Mouse (Mus musculus) bone marrow macrophage, adult 2 months (primary cell): ENCODE results near the gene Grm4.

ENCODE experiments used
- CTCF ChIP-seq: IDR thresholded peaks from 2 replicates; pipeline ENCODE4 v1.5.1; 2012; ENCODE audit warnings: low read depth, mild to moderate bottlenecking, low read length, moderate library complexity
- POLR2A ChIP-seq: IDR thresholded peaks from 2 replicates; pipeline ENCODE4 v1.6.1; 2012; ENCODE audit warnings: mild to moderate bottlenecking, low read depth, low read length, borderline replicate concordance

GRCm38 (mm10) chr17:27459979-27460378 is 61.2 kb downstream of the Grm4 start:
- no peak for TF ChIP-seq CTCF
- TF ChIP-seq POLR2A: no peak
